In genomic region chr6:104443731-104444130, GRCm38 (mm10) we compare ENCODE assay signal across 32 mouse cellular contexts. TPM values are rescaled to one million over a fixed set of nuclear protein-coding genes. Genes with fewer than 3 reads are reported as not detected.
"Had no signal": no experiment of that assay in that cellular context is flagged by ENCODE, and none has a peak within 500 bp of the region (broad histone marks: within the 10 kb centered on the region; RNA-seq: fewer than 3 reads in every experiment).

No protein-coding gene starts in this region.

- H3K9ac ChIP-seq: heart, embryonic 13.5 days; heart, embryonic 15.5 days; hindbrain, embryonic 13.5 days; hindbrain, embryonic 15.5 days; kidney, embryonic 15.5 days; limb, embryonic 12.5 days; liver, embryonic 13.5 days; liver, embryonic 15.5 days had no signal

- H3K4me2 ChIP-seq: heart, embryonic 11.5 days; heart, embryonic 13.5 days; heart, embryonic 15.5 days; hindbrain, embryonic 13.5 days; hindbrain, embryonic 15.5 days; kidney, embryonic 15.5 days; limb, embryonic 12.5 days; liver, embryonic 11.5 days; liver, embryonic 13.5 days; liver, embryonic 15.5 days had no signal

- ATAC-seq: hindbrain, postnatal 0 days; intestine, embryonic 16.5 days had no signal

- H3K36me3 ChIP-seq: heart, embryonic 13.5 days; heart, embryonic 15.5 days; hindbrain, embryonic 13.5 days; hindbrain, embryonic 15.5 days; kidney, embryonic 15.5 days; limb, embryonic 10.5 days; limb, embryonic 12.5 days; liver, embryonic 13.5 days; liver, embryonic 15.5 days had no signal

- H3K27me3 ChIP-seq: heart, embryonic 13.5 days; heart, embryonic 15.5 days; hindbrain, embryonic 13.5 days; hindbrain, embryonic 15.5 days; kidney, embryonic 15.5 days; limb, embryonic 12.5 days; liver, embryonic 13.5 days; liver, embryonic 15.5 days had no signal

- H3K4me3 ChIP-seq: heart, adult 2 months; heart, embryonic 13.5 days; heart, embryonic 15.5 days; hindbrain, embryonic 13.5 days; hindbrain, embryonic 15.5 days; kidney, embryonic 15.5 days; layer of hippocampus, adult 2 months; left cerebral cortex, adult 2 months; limb, embryonic 10.5 days; limb, embryonic 12.5 days; liver, embryonic 13.5 days; liver, embryonic 15.5 days had no signal

- H3K27ac ChIP-seq: heart, adult 2 months; heart, embryonic 13.5 days; heart, embryonic 15.5 days; hindbrain, embryonic 13.5 days; hindbrain, embryonic 15.5 days; hindbrain, postnatal 0 days; kidney, embryonic 15.5 days; layer of hippocampus, adult 2 months; left cerebral cortex, adult 2 months; limb, embryonic 10.5 days; limb, embryonic 12.5 days; liver, embryonic 13.5 days; liver, embryonic 15.5 days had no signal

- H3K9me3 ChIP-seq: heart, embryonic 13.5 days; heart, embryonic 15.5 days; hindbrain, embryonic 13.5 days; hindbrain, embryonic 15.5 days; kidney, embryonic 15.5 days; limb, embryonic 10.5 days; limb, embryonic 12.5 days; liver, embryonic 15.5 days had no signal

- H3K4me1 ChIP-seq: heart, embryonic 13.5 days; heart, embryonic 15.5 days; hindbrain, embryonic 13.5 days; hindbrain, embryonic 15.5 days; kidney, embryonic 15.5 days; liver, embryonic 13.5 days; liver, embryonic 15.5 days had no signal

- DNase-seq: gastrocnemius, postnatal 14 days; gastrocnemius, postnatal 36 days; heart, adult 11 months; heart, adult 2 months; heart, postnatal 14 days; heart, postnatal 36 days; kidney, adult 11 months; kidney, adult 2 months; kidney, adult 9 months; kidney, postnatal 10 days; kidney, postnatal 25 days; liver; liver, embryonic 13.5 days had no signal

RNA-seq across cellular contexts. Expression of gene Cntn6, which starts 48.9 kb away (rescaled TPM):
- total RNA-seq: gastrocnemius, adult 18-20 months; gastrocnemius, adult 8-10 months; gastrocnemius, postnatal 14 days; gastrocnemius, postnatal 36 days; heart, adult 2 months; heart, postnatal 14 days; heart, postnatal 36 days; hematopoietic stem cell, adult 5-6 weeks had no signal
- polyA plus RNA-seq: gonadal fat pad, adult 2 months; heart, adult 2 months; large intestine, adult 2 months; limb, embryonic 12.5 days; liver, embryonic 13.5 days had no signal
